Mouse (Mus musculus): ENCODE data around the gene Ehbp1l1.

Ehbp1l1 gene

GRCm38 (mm10) chr19:5725767-5726515 is at the start of gene Ehbp1l1:
TSS of gene Ehbp1l1 (minus strand) at chr19:5726317.
- DNase-seq (ENCODE audit: low spot score) = peak; percentile 87

DNA sequence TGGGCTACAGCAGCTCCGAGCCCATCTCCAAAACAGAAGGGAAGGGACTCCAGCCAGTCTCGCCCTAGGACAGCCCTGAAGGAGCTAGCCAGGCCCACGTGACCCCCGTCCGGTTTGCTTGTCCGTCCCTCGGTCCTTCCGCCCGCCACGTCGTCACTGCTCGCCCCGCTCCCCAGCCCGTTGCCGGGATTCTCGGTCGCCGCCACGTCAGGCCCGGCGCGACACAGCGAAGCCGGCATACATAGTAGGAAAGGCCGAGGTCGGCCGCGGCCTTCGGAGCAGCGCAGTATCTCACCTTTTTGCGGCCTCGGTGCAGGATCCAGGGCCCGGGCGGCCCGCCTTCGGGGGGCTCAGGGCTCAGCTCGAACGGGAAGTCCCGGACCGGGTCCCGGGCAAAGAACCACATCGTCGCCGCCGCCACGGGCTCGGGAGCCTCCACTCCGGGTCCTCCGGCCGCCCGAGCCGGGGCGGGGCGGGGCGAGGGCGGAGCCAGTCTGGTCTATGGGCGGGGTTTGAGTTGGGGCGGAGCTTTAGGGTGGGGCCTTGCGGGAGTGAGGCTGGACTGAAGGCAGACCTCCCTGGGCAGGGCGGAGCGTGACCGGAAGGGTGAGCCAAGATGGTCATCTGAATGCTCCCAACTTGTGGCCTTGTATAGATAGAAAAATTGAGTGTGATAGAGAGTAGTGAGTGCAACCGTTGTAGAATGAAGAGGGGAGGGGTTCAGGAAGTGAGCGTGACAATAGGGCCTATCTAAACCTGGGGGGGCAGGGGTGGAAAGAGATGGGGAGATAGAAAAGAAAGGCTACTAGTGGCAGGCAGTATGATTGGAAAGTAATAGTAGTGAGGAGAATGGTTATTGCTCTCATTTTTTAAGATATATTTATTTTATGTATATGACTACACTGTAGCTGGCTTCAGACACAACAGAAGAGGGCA is 45.1 kb upstream of the Ehbp1l1 start, which contains the start of gene Scyl1:
Scyl1 (minus strand) TSS at position 495 of the 936 bp plus-strand sequence.
- DNase-seq (ENCODE audit: low spot score) = peak; percentile 98

- DNase-seq (ENCODE audit: low spot score) = peak; percentile 63
Observed at GRCm38 (mm10) chr19:5770311-5770710, 44.2 kb upstream of the Ehbp1l1 start.

DNA sequence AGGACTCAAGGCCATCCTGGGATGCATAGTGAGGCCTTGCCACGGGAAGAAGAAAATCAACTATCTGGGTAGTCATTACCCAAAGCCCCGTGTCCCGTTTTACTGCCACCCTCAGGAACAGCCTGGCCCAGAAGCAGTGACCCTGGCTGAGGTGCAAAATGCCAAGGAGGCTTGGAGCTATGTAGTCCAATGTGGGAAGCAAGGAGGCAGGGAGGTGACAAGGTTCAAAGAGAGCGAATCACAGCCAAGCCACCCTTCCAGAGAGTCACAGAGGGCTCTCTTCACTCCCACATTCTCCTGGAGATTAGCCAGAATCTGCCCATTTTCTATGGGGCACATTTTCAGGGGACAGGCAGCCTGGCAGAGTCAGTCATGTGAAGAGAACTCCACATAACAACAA is 41.2 kb upstream of the Ehbp1l1 start:
- no peak for DNase-seq (ENCODE audit: low spot score)

DNA sequence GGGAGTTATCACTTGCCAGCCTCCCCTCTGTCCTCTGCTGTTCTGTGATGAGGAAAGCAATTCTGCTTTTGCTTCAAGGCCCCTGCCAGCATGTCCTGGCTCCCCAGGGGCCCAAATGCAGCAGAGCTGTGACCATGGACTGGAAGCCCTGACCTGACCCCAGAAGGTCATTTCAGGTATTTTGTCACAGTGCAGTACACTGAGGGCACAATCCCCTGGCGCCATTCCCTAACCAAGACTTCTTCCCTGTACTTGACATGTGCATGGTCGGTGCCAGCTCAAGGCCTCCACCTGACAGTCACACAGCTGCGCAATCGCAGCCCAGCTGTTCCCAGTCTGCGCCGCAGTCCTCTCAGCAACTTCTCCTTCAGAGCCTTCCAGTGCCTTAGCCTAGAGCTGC is 37.0 kb upstream of the Ehbp1l1 start:
- no peak for DNase-seq (ENCODE audit: low spot score)

GRCm38 (mm10) chr19:5758878-5759403 is 32.8 kb upstream of the Ehbp1l1 start:
- DNase-seq (ENCODE audit: low spot score) = no peak

DNA sequence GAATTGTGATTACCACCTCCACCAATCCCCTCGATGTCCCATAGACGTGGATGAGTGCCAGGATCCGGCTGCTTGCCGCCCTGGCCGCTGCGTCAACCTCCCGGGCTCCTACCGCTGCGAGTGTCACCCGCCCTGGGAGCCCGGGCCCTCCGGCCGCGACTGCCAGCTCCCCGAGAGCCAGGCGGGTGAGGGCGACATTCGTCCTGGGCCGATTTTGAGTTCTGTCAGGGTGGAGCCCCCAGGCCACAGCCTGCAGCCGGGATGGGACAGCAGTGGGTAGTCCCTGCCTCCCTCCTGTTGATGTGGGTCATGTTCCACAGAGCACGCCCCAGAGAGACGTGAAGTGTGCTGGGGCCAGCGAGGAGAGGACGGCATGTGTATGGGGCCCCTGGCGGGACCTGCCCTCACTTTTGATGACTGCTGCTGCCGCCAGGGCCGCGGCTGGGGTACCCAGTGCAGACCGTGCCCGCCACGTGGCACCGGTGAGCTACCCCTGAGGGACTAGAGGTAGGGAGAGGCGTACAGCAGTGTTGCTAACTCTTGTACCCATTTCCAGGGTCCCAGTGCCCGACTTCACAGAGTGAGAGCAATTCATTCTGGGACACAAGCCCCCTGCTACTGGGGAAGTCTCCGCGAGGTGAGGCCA is 31.0 kb upstream of the Ehbp1l1 start:
- DNase-seq (ENCODE audit: low spot score) = no peak

DNA sequence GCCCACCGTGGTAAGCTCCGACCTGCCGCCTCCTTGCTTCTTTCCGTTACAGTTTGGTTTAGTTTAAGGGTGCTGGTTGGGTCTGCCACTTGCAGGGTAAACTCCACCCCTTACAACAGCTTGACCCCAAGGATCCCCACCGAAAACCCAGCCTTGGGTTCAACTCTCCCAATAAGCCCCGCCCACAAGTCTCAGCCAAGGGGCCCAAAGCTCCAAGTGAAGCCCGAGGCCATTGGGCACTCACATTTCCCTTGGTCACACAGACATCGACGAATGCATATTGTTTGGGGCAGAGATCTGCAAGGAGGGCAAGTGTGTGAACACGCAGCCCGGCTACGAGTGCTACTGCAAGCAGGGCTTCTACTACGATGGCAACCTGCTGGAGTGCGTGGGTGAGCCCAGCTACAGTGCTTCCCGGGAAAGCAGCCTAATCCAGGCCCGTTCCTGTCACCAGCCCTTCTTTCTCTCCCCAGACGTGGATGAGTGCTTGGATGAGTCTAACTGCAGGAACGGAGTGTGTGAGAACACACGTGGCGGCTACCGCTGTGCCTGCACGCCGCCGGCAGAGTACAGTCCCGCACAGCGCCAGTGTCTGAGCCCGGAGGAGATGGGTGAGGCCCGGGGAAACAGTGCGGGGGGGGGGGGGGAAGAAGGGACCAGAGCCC is 30.3 kb upstream of the Ehbp1l1 start:
- DNase-seq (ENCODE audit: low spot score) = no peak

- DNase-seq (ENCODE audit: low spot score) = peak; percentile 72
Observed at GRCm38 (mm10) chr19:5751742-5752141, 25.6 kb upstream of the Ehbp1l1 start.

DNA sequence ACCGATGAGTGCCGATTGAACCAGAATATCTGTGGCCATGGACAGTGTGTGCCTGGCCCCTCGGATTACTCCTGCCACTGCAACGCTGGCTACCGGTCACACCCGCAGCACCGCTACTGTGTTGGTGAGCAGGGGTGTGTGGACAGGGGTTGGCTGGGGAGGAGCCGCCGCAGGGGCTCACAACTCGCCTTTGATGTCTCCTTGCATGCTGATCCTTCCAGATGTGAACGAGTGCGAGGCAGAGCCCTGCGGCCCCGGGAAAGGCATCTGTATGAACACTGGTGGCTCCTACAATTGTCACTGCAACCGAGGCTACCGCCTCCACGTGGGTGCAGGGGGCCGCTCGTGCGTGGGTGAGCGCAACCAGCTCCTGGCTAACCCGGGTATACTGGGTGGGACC is 24.8 kb upstream of the Ehbp1l1 start:
- DNase-seq (ENCODE audit: low spot score) = no peak

DNA sequence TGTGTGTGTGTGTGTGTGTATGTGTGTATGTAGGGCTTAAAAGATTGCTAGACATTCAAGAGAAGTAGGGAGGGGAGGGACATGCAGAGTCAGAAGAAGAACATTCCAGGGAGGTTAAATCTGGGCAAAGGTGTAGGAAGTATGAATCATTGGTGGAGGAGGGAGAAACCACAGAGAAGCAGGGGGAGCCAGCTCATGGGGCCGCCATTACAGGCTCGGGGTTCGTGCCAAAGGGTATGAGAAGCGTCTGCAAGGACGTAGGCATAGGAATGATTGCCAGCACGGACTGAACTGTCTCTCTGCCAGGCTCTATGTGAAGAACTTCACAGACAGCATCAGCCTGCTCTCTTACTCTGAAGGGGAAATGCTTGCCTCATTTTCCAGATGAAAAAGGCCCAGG is 23.4 kb upstream of the Ehbp1l1 start:
- no peak for DNase-seq (ENCODE audit: low spot score)

GRCm38 (mm10) chr19:5746907-5747363 is 20.8 kb upstream of the Ehbp1l1 start:
- no peak for DNase-seq (ENCODE audit: low spot score)

GRCm38 (mm10) chr19:5745756-5746710 is 19.9 kb upstream of the Ehbp1l1 start:
- peak; percentile 74 for DNase-seq (ENCODE audit: low spot score)

DNA sequence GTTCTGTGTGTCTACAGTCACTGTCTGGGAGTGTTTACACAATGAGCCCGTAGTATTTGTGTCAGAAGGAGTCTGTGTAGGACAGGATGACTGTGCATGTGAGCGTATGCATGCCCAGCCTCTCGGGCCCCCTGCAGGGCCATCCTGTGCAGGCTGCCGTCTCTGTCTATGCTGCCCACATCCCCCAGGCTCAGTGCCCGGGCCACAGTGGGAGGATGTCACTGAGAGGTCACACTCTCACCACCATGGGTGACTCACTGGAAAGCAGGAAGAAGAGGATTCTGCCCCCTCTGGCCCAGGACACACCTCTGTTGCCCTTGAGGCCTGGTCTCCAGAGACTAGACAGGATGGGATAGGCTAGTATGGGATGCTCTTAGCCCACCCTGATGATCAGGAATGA is 17.5 kb upstream of the Ehbp1l1 start:
- DNase-seq (ENCODE audit: low spot score) = no peak

DNA sequence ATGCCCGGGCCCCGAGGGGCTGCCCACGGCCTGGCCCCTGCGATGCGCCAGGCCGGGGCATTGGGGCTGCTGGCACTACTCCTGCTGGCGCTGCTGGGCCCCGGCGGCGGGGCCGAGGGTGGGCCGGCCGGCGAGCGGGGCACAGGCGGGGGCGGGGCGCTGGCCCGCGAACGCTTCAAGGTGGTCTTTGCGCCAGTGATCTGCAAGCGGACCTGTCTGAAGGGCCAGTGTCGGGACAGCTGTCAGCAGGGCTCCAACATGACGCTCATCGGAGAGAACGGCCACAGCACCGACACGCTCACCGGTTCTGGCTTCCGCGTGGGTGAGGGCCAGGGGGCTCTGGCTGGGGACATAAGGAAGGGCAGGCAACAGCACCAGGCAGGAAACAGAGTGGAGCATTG is 16.1 kb upstream of the Ehbp1l1 start:
- DNase-seq (ENCODE audit: low spot score) = no peak

- DNase-seq (ENCODE audit: low spot score) = peak; percentile 91
Observed at GRCm38 (mm10) chr19:5741641-5742240, 15.6 kb upstream of the Ehbp1l1 start.

DNA sequence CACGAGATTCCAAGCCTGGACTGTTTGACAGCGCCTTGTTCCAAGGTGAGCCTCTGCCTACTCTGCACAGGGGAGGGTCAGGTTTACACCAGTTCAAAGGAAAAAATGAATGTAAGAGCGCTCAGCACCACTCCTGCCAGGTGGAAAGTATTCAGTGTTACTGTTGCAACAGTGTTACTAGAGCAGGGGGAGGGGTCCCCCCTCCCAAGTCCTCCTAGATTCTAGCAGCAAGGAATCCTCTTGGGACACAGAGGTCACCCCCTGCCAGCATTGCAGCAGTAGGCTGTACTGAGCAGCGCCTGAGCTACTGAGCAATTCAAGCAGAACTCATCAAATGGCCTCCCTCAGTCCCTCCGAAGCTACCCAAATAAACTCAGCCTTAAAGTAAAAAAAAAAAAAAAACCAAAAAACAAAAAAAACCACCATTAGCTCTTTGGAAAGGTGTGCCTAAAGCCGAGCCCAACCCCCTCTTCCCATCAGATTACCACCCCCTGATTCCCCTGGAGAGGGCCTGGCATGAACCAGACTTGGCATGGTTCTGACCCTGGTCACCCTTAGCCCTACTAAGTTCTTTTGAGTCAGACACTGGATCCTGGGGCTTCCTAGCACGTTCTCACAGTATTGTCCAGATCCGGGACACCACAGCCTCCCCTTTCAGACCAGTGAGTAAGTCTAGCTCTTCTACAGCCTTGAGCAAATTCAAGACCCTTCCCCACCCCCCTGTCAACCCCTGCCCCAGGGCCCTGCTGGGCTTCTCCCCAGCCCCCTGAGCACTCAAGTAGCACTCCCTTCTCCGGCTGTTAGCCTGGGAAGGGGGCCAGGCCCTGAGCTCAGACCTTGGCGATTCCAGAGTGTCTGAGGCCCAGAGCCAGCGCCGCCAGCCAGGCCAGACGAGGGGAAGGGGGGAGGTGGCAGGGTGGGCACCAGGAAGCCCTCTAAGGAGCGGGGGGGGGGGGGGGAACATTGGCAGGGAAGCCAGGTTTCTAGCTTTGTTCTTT is 14.5 kb upstream of the Ehbp1l1 start, which contains the start of gene Ltbp3:
Ltbp3 (plus strand) TSS at position 585 of the 998 bp plus-strand sequence.
- DNase-seq (ENCODE audit: low spot score) = peak; percentile 86

GRCm38 (mm10) chr19:5739446-5739845 is 13.3 kb upstream of the Ehbp1l1 start:
- DNase-seq (ENCODE audit: low spot score) = no peak

- no peak for DNase-seq (ENCODE audit: low spot score)
Observed at GRCm38 (mm10) chr19:5734325-5734724, 8.2 kb upstream of the Ehbp1l1 start.

Data from testis, postnatal 10 days (tissue).